Mouse (Mus musculus): ENCODE measurements around the gene Kcp.

GRCm38 (mm10) chr6:29473941-29474691 lies 33.6 kb downstream of the Kcp start:
- TF ChIP-seq NRF1 (IDR thresholded peaks at IDR 0.05; ENCODE audit: low read depth, low read length) = no peak
- TF ChIP-seq GABPA (IDR thresholded peaks at IDR 0.05; ENCODE audit: insufficient replicate concordance, low read depth, low read length) = no peak
- no peak for TF ChIP-seq CTCF (conservative IDR thresholded peaks at IDR 0.05 in 1 of 2, IDR thresholded peaks at IDR 0.05 in 1 of 2; ENCODE audit: low read depth in 2 of 2, low read length in 2 of 2)

Data from CH12.LX (cell line).